Mouse (Mus musculus): ENCODE data around the gene Lepr. TPM values are rescaled to one million over a fixed set of nuclear protein-coding genes. Genes with fewer than 3 reads are reported as not detected.

The Lepr gene
- polyA plus RNA-seq, 1 experiment = 0.25 TPM

DNA sequence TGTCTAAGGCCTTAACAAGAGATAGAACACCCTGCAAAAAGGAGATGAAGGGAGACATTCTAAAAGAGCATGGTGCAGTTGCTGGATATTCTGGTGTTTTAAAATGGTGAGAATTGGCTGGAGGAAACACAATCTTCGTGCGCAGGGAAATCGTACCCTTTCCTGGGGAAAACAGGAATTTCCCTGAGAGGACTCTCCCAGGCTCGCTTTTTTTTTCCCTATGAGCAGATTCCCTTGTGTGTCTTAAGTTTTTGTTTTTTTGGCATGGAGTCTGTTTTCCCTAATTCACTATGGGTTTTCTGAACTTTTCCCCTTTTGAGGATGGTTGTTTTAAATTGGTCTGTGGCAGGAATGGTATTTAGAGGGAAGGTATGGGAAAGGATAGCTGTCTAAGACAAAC is 28.0 kb upstream of the Lepr start:
- H3K36me3 ChIP-seq (ENCODE audit: control insufficient read depth, insufficient read depth) = no peaks in the 10 kb centered on the region
- H3K79me2 ChIP-seq (ENCODE audit: control insufficient read depth, insufficient read depth) = no peaks in the 10 kb centered on the region
- TF ChIP-seq MAX (IDR thresholded peaks at IDR 0.05; ENCODE audit: low read depth) = no peak
- TF ChIP-seq POLR2A (IDR thresholded peaks at IDR 0.05; ENCODE audit: insufficient read length, low read depth) = no peak
- no peak for TF ChIP-seq E2F4 (IDR thresholded peaks at IDR 0.05; ENCODE audit: insufficient read depth)
- no peak for TF ChIP-seq POLR2AphosphoS2 (IDR thresholded peaks at IDR 0.05; ENCODE audit: insufficient read length, low read depth)
- TF ChIP-seq SRF (IDR thresholded peaks at IDR 0.05; ENCODE audit: control insufficient read depth, insufficient read length, low read depth) = no peak
- TF ChIP-seq MYOD1 (IDR thresholded peaks at IDR 0.05; ENCODE audit: control insufficient read depth in 1 of 3, insufficient read length in 2 of 3, low read depth in 2 of 3) = no peak
- TF ChIP-seq TCF12 (IDR thresholded peaks at IDR 0.05; ENCODE audit: insufficient read depth, poor library complexity, severe bottlenecking) = no peak
- TF ChIP-seq CEBPB (IDR thresholded peaks at IDR 0.05; ENCODE audit: insufficient read depth, poor library complexity, severe bottlenecking) = no peak
- TF ChIP-seq USF1 (IDR thresholded peaks at IDR 0.05; ENCODE audit: low read depth) = no peak
- TF ChIP-seq TCF3 (IDR thresholded peaks at IDR 0.05; ENCODE audit: insufficient read length, low read depth) = no peak
- TF ChIP-seq REST (IDR thresholded peaks at IDR 0.05; ENCODE audit: insufficient read depth, insufficient read length) = no peak
- TF ChIP-seq MYOG (IDR thresholded peaks at IDR 0.05; ENCODE audit: control insufficient read depth in 1 of 3, insufficient read depth in 1 of 3, insufficient read length in 2 of 3, low read depth in 2 of 3) = no peak
- no peaks in the 10 kb centered on the region for H3K27me3 ChIP-seq (ENCODE audit: control insufficient read depth, insufficient read depth, insufficient read length)
- H3K4me2 ChIP-seq (ENCODE audit: low read depth) = no peak overlapping the region
- no peak overlapping the region for H3K4me3 ChIP-seq
- no peak overlapping the region for H3ac ChIP-seq (ENCODE audit: control insufficient read depth, insufficient read length)

DNA sequence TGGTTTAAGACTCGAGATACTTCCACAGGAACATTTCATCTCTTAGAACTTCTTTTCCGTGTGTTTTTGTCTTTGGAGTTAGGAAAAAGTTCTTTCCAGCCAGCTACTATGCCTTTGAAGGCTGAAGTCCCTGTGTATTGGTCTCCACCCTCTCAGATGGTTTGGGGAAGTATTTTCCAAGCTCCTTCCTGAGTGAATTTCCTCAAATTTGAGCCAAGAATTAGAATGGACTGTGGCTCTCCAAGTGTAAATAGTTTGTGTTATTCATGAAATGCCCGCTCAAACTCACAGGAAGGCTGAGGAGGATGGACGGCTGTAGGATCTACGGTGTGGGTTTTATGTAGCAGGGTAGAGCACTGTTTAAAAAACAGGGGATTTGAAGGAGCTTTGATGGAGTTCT is 27.6 kb upstream of the Lepr start:
- Histone ChIP-seq H3K4me3 (no peak overlapping the region), H3ac (ENCODE audit: control insufficient read depth, insufficient read length) (no peak overlapping the region), H3K27me3 (ENCODE audit: control insufficient read depth, insufficient read depth, insufficient read length) (no peaks in the 10 kb centered on the region), H3K4me2 (ENCODE audit: low read depth) (no peak overlapping the region), H3K36me3 (ENCODE audit: control insufficient read depth, insufficient read depth) (no peaks in the 10 kb centered on the region), H3K79me2 (ENCODE audit: control insufficient read depth, insufficient read depth) (no peaks in the 10 kb centered on the region)
- TF ChIP-seq MYOD1 (IDR thresholded peaks at IDR 0.05; ENCODE audit: control insufficient read depth in 1 of 3, insufficient read length in 2 of 3, low read depth in 2 of 3) = no peak
- no peak for TF ChIP-seq E2F4 (IDR thresholded peaks at IDR 0.05; ENCODE audit: insufficient read depth)
- TF ChIP-seq TCF3 (IDR thresholded peaks at IDR 0.05; ENCODE audit: insufficient read length, low read depth) = no peak
- TF ChIP-seq REST (IDR thresholded peaks at IDR 0.05; ENCODE audit: insufficient read depth, insufficient read length) = no peak
- no peak for TF ChIP-seq MAX (IDR thresholded peaks at IDR 0.05; ENCODE audit: low read depth)
- TF ChIP-seq POLR2A (IDR thresholded peaks at IDR 0.05; ENCODE audit: insufficient read length, low read depth) = no peak
- no peak for TF ChIP-seq MYOG (IDR thresholded peaks at IDR 0.05; ENCODE audit: control insufficient read depth in 1 of 3, insufficient read depth in 1 of 3, insufficient read length in 2 of 3, low read depth in 2 of 3)
- no peak for TF ChIP-seq TCF12 (IDR thresholded peaks at IDR 0.05; ENCODE audit: insufficient read depth, poor library complexity, severe bottlenecking)
- no peak for TF ChIP-seq SRF (IDR thresholded peaks at IDR 0.05; ENCODE audit: control insufficient read depth, insufficient read length, low read depth)
- TF ChIP-seq CEBPB (IDR thresholded peaks at IDR 0.05; ENCODE audit: insufficient read depth, poor library complexity, severe bottlenecking) = no peak
- no peak for TF ChIP-seq USF1 (IDR thresholded peaks at IDR 0.05; ENCODE audit: low read depth)
- no peak for TF ChIP-seq POLR2AphosphoS2 (IDR thresholded peaks at IDR 0.05; ENCODE audit: insufficient read length, low read depth)

DNA sequence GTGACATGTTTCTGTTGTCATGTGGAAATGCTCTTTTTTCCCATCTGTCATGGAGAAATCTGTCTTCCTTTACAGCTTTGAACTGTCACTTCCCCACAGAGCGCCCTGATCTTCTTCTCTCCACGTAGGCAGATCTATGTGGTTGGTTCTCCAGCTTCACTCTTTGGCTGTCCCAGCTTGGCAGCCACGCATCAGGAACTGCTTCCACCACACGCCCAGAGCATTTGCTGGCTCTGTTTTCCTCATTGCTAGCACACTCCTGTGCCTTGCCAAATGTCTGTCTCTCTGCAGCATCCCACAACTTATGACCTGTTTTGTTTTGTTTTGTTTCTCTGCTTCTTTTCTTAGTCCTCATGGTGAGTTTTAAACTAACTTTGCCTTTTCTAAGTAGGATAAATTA is 24.3 kb upstream of the Lepr start:
- Histone ChIP-seq H3K79me2 (ENCODE audit: control insufficient read depth, insufficient read depth) (no peaks in the 10 kb centered on the region), H3K4me3 (no peak overlapping the region), H3K27me3 (ENCODE audit: control insufficient read depth, insufficient read depth, insufficient read length) (no peaks in the 10 kb centered on the region), H3ac (ENCODE audit: control insufficient read depth, insufficient read length) (no peak overlapping the region), H3K4me2 (ENCODE audit: low read depth) (no peak overlapping the region), H3K36me3 (ENCODE audit: control insufficient read depth, insufficient read depth) (no peaks in the 10 kb centered on the region)
- no peak for TF ChIP-seq E2F4 (IDR thresholded peaks at IDR 0.05; ENCODE audit: insufficient read depth)
- no peak for TF ChIP-seq SRF (IDR thresholded peaks at IDR 0.05; ENCODE audit: control insufficient read depth, insufficient read length, low read depth)
- TF ChIP-seq MYOD1 (IDR thresholded peaks at IDR 0.05; ENCODE audit: control insufficient read depth in 1 of 3, insufficient read length in 2 of 3, low read depth in 2 of 3) = no peak
- no peak for TF ChIP-seq POLR2A (IDR thresholded peaks at IDR 0.05; ENCODE audit: insufficient read length, low read depth)
- TF ChIP-seq MAX (IDR thresholded peaks at IDR 0.05; ENCODE audit: low read depth) = no peak
- TF ChIP-seq POLR2AphosphoS2 (IDR thresholded peaks at IDR 0.05; ENCODE audit: insufficient read length, low read depth) = no peak
- no peak for TF ChIP-seq MYOG (IDR thresholded peaks at IDR 0.05; ENCODE audit: control insufficient read depth in 1 of 3, insufficient read depth in 1 of 3, insufficient read length in 2 of 3, low read depth in 2 of 3)
- no peak for TF ChIP-seq REST (IDR thresholded peaks at IDR 0.05; ENCODE audit: insufficient read depth, insufficient read length)
- TF ChIP-seq TCF12 (IDR thresholded peaks at IDR 0.05; ENCODE audit: insufficient read depth, poor library complexity, severe bottlenecking) = no peak
- no peak for TF ChIP-seq CEBPB (IDR thresholded peaks at IDR 0.05; ENCODE audit: insufficient read depth, poor library complexity, severe bottlenecking)
- TF ChIP-seq TCF3 (IDR thresholded peaks at IDR 0.05; ENCODE audit: insufficient read length, low read depth) = no peak
- TF ChIP-seq USF1 (IDR thresholded peaks at IDR 0.05; ENCODE audit: low read depth) = no peak

DNA sequence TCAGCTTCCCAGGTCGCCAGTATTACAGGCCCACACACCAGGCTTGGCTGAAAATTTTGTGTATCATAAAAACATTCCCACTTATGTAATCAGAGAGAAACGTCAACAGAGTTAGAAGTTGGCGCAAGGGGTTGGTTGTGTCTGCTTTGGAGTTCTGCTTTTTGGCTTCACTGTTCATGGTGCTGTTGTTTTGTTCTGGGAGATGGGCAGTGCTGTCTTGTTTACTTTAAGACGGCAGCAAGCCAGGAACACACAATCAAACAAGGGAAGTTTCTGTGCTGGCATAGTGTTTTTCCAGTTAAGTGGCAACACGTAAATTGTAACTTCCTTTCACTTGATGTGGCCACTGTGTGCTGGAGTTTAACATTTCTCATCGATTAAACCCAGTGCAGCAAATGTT is 22.7 kb upstream of the Lepr start:
- H3K4me2 ChIP-seq (ENCODE audit: low read depth) = no peak overlapping the region
- H3K36me3 ChIP-seq (ENCODE audit: control insufficient read depth, insufficient read depth) = no peaks in the 10 kb centered on the region
- H3ac ChIP-seq (ENCODE audit: control insufficient read depth, insufficient read length) = no peak overlapping the region
- no peaks in the 10 kb centered on the region for H3K79me2 ChIP-seq (ENCODE audit: control insufficient read depth, insufficient read depth)
- H3K4me3 ChIP-seq = no peak overlapping the region
- H3K27me3 ChIP-seq (ENCODE audit: control insufficient read depth, insufficient read depth, insufficient read length) = no peaks in the 10 kb centered on the region
- TF ChIP-seq TCF3 (IDR thresholded peaks at IDR 0.05; ENCODE audit: insufficient read length, low read depth) = no peak
- no peak for TF ChIP-seq MYOD1 (IDR thresholded peaks at IDR 0.05; ENCODE audit: control insufficient read depth in 1 of 3, insufficient read length in 2 of 3, low read depth in 2 of 3)
- TF ChIP-seq E2F4 (IDR thresholded peaks at IDR 0.05; ENCODE audit: insufficient read depth) = no peak
- no peak for TF ChIP-seq REST (IDR thresholded peaks at IDR 0.05; ENCODE audit: insufficient read depth, insufficient read length)
- no peak for TF ChIP-seq CEBPB (IDR thresholded peaks at IDR 0.05; ENCODE audit: insufficient read depth, poor library complexity, severe bottlenecking)
- TF ChIP-seq SRF (IDR thresholded peaks at IDR 0.05; ENCODE audit: control insufficient read depth, insufficient read length, low read depth) = no peak
- TF ChIP-seq MAX (IDR thresholded peaks at IDR 0.05; ENCODE audit: low read depth) = no peak
- no peak for TF ChIP-seq MYOG (IDR thresholded peaks at IDR 0.05; ENCODE audit: control insufficient read depth in 1 of 3, insufficient read depth in 1 of 3, insufficient read length in 2 of 3, low read depth in 2 of 3)
